Mouse (Mus musculus) layer of hippocampus, adult 9-11 months (tissue): ENCODE measurements around the gene Ndufa3.
A peak's percentile ranks its signal among the peaks of the same experiment; 100 is the strongest.

Experiments
- DNase-seq: peaks from one replicate; pipeline ENCODE4 v3.0.0; 2022

The Ndufa3 gene

DNA sequence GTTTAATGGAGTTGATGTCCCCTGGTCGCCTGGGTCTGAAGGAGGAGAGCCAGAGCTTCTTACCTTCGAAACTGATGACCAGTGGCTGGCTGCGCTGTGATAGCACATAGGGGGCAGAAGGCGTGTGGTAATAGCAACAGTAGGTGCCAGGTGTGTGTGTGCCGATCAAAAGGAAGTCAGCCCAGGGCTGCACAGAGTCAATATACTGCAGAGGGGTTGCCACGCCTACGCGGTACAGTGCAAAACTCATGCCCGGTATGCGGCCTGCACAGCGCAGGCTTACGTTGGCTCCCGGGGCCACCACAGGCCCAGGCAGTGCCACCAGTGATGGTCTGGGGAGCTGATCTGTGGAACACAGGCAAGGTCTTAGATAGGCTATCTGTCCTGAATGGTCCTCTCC lies 6.2 kb upstream of the Ndufa3 start:
- no peak for DNase-seq

DNA sequence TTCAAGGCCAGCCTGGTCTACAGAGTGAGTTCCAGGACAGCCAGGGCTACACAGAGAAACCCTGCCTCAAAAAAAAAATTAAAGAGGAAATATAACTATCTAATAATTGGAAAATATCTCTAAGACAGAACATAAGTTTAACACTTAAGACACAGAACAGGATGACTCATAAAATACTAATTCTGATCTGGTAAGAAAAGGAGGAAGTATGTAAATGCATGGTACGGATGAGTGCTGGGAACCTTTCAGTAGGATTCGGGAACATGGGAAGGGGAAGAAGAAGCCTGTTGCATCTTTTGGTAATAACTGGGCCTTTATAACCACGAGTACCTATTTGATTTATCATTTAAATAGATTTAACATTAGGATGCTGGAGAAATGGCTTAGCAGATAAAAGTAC lies 3.2 kb upstream of the Ndufa3 start:
- DNase-seq: no peak

DNA sequence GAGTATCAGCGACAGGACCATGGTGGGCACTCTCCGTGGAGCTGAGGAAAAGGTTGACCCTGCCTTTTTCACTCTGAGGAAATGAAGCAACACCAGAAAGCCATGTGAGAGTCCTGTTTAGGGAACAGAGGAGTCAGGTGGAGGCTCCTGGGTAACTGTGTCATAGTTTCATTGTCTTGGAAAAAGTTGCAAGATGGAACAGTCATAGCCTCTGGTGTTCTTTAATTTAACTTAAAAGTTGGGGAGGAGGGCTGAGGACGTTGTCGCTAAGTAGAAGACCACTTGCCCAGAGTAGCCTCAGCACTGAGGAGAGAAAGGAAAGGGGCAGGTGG lies 1.1 kb upstream of the Ndufa3 start, which contains the start of gene Oscar:
Gene Oscar (minus strand): TSS at position 101 of the 332 bp plus-strand sequence.
- no peak for DNase-seq

DNA sequence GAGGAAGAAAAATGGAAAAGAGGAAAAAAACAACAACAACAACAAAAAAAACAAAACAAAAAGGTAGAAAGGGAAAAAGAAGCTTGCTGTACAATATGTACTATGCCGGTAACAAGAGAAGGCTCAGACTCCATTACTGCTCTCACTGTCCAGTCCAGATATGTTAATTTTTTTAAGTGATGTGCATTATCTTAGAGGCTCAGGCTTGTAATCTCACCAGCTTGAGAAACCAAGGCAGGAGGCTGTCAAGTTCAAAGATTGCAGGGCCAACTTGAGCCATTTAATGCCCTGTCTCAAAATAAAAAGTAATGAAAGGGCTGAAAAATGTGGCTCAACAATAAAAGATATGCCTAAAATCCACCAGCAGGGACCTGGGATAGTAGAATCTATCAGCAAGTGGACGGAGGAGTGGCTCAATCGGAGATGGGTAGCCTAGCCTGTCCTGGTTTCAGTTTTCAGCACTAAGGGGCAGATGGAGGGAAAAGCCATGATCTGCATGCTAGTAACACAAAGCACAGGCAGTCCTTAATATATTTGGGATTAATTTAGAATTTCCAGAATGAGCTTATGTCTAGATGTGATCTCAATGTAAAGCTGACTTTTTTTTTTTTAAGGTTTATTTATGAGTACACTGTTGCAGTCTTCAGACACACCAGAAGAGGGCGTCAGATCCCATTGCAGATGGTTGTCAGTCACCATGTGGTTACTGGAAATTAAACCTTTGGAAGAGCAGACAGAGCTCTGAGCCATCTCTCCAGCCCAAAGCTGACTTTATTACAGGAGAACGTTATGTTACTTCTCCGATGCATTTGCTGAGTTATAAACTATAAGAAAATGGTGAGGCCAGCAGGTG lies 558 bp upstream of the Ndufa3 start:
- DNase-seq: no peak

DNA sequence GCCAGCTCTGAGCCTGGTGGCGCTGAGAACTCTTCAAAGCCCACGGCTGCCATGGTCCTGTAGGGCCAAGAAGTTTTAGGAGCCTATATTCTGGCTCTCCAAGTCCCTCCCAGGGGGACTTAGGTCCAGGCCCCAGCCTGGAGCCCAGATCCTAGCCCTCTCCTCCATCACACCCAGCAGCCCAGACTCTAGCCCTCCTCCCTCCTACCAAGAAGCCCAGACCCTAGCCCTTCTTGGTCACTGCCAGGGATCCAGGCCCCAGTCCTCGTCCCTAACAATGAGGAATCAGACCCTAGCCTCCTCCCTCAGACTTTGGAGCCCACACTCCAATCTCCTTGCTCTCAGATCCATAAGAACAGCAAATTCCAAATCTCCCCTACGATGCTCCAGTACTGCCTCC lies 11.9 kb downstream of the Ndufa3 start:
- DNase-seq: no peak

DNA sequence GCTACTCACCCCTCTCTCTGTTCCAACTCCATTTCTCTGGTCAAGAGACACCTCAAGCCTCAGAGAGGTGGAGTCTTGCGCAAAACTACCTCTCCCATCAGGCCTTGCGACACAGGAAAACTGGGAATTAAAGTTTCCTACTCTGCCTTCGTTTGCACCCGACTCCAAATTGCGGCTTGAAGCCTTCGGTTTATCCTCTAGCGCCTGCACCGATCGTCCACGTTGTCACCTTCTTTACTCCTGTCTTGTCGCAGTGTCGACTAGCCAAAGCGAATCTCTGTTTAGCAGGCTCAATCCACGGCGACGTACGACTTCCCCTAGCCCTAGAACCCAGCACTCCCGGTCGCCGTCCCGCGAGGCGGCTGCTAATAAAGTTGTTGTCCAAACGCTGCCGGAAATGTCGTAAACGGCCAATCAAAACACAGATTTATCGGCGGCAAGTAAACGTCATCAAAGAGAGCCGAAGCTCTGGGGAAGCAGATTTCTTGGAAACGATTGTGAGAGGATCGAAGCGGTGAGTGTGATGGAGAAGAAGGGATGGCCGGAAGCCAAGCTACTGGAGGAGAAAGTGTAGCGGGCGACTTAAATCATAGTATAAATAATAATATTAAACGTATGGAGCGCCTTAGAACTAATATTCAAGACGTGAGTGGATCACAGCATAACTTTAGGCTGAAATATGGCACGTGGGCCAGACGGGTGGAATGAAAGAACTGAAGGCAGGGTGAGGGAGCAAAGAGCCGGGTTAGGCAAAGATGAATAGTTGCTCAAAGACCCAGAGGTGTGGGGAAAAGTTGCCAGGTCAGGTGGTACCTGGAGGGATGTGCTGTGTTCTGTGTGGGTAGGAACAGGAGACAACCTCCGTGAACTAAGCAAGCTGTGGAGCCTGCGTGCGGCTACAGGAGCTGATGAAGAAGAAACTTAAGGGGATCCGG lies 12.6 kb downstream of the Ndufa3 start, which contains the start of the genes Tfpt and Prpf31:
Gene Tfpt (minus strand): TSS at position 387 of the 935 bp plus-strand sequence.
Gene Prpf31 (plus strand): TSS at position 443 of the 935 bp plus-strand sequence.
- peak; percentile 94 for DNase-seq

DNA sequence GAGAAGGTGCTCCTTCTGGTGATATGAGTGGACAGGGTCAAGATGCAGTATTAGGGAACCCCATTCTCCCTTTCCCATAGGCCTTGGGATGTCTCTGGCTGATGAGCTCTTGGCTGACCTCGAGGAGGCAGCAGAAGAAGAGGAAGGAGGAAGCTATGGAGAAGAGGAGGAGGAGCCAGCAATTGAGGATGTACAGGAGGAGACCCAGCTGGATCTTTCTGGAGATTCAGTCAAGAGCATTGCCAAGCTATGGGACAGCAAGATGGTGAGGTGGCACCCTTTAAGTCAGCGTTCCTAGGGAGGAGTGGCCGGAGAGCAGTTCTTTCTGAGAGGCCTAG lies 13.3 kb downstream of the Ndufa3 start:
- DNase-seq: no peak

DNA sequence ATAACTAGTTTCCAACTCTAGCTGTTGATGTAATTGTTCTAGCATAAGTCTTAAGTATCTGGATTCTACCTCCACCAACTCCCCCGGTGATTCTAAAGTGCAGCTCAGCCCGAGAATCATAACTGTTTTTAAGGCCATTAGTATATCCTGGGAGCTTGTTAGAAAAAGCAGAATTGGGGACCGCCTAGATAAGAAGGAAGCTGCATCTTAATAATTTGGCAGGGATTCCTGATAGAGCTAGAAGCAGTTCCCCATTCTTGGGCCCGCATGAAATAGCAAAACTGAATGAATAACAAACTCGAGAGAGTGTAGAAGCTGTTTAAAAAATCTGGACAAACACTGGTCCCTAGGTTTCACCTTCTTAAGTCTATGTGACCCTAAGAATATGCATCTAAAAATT lies 26.2 kb downstream of the Ndufa3 start:
- DNase-seq: no peak

DNA sequence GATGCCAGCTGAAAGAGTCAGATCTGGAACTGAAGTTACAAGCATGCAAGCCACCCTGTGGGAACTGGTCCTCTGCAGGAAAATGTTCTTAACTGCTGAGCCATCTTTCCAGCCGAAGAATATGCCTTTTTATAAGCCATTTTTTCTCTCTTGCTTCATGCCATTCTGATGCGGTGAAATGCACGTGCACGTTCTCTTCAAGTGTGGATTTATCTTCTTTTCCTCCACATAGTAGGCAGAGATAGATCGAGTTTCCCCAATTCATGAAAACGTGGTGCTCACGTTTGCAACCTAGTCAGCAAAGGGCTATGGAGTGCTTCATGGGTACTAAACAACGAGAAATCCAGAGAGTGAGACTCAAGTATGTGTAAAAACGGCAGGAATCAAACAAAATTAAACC lies 26.7 kb downstream of the Ndufa3 start:
- DNase-seq: no peak

DNA sequence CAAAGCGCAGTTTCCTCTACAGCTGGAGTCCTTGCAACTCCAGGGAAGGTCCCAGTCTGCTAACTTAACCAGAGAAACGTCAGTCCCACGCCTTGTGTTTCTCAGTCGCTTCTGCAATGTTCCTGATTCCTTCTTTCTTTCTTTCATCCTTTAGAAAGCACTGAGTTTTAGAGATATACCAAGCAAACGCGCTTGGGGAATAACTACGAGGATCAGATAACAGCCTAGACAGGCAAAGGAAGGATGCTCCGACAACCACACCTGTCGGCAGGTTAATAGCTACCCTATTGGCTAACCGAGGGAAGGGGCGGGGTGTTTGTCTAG lies 27.1 kb downstream of the Ndufa3 start:
- DNase-seq: no peak

DNA sequence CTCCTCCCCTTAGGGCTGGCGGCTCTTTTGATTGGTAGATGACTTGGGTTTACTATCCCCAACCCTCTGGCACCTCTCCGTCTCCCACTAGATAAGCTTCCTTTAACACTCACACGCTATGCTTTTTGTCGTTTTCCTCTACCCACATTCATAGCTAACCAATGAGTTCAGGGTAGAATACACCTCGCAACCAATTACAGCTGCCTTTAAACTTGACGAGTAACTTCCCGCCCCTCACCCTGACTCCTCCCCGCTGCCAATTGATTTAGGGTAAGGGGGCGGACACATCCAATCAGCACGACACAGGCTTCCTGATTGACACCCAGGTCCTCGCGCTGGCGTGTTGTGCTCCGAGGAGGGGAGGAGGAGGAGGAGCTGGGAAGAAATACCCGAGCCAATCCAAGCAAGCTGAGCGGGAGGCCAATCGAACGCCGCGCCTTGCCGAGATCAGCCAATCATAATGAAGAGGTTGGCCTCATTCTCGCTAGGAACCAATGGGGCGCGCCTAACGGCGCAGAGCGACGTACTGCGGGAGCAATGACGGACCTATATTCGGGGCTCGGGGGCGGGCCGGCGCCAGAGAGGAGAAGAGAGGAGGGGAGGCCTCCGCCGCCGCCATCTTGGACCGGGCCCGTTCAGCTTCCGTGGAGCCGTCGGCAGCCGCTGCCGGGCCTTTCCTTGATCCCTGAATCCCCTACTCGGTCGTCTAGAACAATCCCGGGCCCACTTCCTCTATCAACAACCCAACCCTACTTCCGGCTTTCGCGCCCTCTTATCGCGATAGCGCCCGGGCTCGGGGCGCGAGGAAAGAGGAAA lies 27.7 kb downstream of the Ndufa3 start, which contains the start of gene Cnot3:
Gene Cnot3 (plus strand): TSS at position 597 of the 816 bp plus-strand sequence.
- DNase-seq: peak; percentile 100

DNA sequence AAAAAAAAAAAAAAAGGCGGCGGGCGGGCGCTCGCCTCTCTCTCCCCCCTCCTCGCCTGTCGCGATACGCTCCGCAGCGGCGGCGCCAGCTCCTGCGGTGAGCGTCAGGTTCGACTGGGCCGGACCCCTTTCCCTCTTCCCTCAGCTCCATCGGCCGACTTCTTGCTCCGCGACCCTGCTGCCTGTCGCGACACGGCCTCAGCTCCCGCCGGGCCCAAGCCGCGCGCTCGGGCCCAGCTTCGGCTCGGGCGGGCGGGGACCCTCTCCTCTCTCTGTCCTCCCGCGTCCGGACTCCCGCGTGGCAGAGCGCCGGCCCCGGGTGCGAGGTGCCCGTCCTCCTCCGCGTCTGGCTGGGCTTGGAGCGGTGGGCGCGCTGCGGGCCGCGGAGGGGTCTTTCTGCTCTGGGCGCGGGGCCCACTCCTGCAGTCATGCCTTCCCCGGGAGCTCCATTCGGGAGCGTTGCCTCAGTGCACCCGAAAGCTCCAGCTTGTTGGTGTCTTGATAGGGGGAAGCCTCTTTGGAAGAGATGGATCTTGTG lies 28.4 kb downstream of the Ndufa3 start:
- DNase-seq: no peak

DNA sequence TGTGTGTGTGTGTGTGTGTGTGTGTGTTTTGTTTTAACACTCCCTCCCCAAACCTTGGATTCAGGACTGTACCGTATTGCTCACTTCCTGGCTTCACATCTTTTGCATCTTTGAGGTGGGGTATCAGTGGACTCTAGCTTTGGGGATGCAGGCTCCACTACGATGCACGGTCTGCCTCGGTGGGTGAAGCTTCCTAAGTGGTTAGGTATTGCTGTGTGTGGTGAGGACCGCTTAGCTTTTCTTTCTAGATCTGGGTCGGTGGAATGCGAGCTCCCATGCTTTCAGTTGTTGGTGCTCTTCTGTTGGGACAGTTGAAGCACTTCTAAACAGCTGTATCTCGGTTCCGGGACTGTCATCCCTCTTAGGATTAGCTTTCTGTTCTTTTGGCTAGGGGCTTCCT lies 29.0 kb downstream of the Ndufa3 start:
- DNase-seq: no peak

DNA sequence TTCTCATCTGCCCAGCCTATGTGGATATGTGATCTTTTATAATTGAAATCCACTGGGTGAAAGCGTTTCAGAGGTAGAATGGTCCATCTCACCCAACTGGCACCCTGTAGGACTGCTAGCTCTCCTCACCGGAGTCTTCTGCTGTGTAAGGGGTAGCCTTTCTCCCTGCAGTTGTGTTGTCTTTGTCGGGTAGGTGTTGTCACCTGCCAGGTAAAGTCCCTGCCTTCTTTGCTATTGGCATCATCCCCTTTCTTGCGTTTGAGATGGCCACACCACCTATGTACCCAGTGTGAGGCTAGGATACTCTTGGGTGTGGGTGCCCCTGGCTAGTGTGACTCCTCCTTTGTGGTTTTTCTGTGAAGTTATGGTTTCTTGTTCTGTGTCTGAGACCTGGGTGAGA lies 29.5 kb downstream of the Ndufa3 start:
- DNase-seq: no peak

DNA sequence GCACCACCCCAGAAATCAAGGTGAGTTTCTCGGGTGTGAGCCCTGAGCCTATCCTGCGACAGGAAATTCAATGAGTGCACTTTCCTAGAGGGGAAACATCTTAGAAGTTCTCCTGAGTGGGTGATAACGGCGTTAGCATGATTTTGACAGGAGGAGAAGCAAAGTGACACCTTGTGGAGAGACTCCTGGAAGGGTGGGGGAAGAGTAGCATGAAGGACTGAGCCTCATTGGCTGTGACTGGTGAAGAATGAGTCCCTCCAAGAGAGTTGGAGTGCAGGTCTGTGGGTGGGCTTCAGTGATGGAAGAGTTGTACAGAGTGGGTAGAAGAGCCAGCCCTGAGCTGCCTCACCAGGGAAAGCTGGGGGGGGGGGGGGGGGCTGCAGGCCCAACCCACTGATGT lies 39.8 kb downstream of the Ndufa3 start:
- DNase-seq: no peak

DNA sequence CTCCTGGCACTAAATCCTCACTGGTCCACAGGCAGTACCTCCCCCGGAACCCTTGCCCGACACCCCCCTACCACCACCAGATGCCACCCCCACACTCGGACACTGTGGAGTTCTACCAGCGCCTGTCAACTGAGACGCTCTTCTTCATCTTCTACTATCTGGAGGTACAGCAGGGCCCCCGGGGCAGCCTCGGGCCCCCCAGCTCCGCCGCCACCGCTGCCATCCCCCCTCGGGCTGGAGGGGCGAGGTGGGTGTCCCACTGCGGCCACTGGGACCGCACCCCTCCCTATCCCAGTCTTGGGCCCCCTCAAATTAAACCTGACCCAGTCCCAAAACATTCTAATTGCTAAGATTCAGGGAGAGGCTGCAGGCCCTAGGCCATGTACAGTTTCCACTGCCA lies 41.4 kb downstream of the Ndufa3 start:
- DNase-seq: no peak

DNA sequence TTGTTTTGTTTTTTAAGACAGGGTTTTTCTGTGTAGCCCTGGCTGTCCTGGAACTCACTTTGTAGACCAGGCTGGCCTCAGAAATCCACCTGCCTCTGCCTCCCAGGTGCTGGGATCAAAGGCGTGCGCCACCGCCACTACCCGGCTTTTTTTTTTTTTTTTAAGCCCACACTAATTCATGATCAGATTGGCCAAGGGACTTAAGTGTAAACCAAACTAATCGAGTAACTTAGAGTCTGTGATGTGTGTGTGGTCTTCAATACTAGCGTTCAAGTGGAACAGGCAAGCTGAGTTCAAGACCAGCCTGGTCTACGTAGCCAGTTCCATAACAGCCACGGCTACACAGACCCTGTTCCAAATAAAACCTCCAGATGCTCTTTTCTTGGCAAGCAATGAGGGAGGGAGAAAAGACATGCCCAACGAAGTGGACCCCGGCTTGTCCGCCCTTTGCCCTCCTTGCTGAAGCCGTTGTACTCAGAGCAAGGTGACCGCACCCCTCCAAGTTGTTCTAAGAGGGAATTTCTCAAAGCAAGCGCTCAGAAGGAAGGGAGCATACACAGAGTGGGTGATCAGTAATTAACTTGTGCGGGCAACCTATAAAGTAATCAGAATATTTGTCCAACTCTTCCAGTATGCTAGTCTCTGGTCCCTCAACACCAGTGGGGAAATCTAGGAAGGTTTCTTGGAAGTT lies 47.5 kb downstream of the Ndufa3 start:
- DNase-seq: no peak

DNA sequence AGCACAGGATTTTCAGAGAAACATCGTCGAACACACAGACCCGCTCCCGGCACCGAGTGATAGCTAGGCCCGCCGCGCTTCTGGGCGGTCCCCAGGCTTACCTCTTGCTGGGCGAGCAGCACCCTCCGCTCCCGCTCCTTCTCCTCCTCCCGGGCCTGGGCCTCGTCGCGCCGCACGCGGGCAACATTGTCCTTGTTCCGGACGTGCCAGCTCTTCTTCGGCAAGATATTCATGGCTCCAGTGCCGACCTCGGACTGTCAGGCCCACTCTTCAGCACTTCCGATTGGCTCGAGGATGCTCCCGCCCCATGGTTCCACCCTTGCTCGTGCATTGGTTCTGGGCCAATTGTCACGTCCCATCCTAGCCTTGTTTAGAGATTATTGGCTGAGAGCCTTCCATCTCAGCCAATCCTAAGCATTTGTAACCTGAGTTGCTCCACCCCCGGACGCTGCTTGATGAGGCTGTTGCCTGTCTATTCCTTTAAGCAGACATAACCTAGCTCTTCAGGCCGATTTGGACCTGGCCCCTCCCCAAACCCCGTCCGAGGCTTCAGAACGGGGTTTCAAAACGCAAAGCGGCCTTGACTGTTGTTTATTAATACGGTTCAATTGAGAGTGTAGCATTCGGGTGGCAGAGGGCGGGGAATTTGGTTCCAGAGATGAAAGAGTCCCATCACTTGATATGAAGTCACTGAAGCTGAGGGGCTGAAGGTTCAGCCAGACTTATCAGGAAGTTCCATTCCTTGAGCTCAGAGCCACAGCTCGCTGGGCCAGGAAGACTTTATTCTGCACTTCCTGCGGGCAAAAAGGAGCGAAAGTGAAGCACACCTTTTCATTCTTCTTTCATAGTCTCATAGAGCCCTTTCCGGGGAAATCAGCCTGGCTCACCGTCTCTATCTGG lies 48.3 kb downstream of the Ndufa3 start, which contains the start of gene Leng1:
Gene Leng1 (minus strand): TSS at position 626 of the 900 bp plus-strand sequence.
- peak; percentile 98 for DNase-seq

DNA sequence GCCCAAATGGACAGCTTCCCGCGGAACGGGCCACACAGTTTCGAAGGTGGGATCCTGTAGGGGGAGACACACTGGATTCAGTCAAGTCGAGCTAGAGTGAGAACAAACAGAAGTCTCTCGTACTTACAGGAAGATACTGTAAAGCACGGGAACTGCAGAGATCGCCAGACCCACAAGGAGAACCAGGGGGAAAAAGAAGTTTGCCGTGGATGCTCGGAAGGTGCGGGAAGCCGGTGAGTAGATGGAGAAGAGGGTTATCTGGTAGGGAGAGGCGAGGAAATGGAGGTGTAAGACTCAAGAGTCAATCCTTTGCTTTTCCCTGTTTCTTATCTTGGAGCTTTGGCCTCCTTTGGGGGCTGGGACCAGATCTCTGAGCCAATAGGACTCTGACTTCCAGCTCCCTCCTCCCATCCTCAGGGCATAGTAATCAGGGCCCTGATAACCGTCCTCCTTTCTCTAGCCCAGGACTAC lies 49.8 kb downstream of the Ndufa3 start:
- no peak for DNase-seq
